Mouse (Mus musculus) ES-Bruce4 (cell line): Measurements from ENCODE around the gene Fam32a.

Experiments used
- CTCF ChIP-seq: IDR thresholded peaks from one replicate; pipeline ENCODE4 v1.8.1; 2011; ENCODE audit warnings: low read depth, low read length
- EP300 ChIP-seq: IDR thresholded peaks from 2 replicates; pipeline ENCODE4 v1.6.1; 2011; ENCODE audit warnings: low read depth, low read length; ENCODE audit not compliant: insufficient read depth

DNA sequence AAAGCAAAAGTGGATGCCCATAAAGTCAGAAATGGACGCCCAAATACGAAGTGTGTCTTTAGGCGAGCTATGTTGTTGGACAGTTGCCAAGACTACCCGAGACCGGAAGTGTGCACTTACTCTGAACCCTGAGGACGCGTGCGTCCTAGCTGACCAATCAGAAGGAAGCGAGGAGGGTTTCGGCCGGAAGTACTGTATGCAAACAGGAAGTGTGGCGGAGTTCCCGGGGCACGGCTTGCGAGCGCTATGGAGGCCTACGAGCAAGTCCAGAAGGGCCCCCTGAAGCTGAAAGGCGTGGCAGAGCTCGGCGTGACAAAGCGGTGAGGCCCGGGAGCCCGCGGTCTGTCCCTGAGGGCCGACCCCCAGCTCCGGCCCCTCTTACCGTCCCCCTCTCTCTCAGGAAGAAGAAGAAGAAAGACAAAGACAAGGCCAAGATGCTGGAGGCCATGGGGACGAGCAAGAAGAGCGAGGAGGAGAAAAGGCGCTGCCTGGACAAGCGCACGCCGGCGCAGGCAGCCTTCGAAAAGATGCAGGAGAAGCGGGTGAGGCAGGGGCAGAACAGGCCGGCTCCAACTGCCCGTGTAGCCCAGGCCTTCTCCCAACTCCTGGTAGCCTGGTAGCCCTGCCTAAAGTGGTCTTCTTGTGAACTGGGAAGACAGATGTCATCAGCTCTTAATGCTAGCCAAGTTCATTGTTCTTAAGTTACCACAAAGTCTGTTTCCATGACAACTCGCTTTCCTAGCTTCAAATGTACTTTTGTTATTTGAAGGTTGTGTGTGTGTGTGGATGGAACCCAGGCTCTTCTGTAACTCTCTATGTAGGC lies at the start of gene Fam32a:
- TF ChIP-seq CTCF (no peak), EP300 (no peak)
